Mouse (Mus musculus): ENCODE results near the gene Qrich2.

DNA sequence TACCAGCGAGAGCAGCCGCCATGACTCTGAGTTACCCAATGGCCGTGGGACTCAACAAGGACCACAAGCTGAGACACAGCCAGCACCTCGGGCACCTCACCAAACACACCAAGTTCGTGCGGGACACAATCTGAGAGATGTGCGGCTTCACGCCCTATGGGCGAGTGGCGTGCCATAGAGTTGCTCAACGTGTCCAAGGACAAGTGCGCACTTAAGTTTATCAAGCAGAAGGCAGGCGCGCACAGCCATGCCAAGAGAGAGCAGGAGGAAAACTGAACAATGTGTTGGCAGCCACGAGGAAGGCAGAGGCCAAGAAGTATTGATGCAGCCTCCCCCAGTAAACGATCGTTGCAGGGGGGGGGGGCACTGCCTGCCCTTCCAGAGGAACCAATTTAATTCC is 38.5 kb upstream of the Qrich2 start:
- no peak for TF ChIP-seq CTCF (IDR thresholded peaks at IDR 0.05; ENCODE audit: low read depth)
- no peak for TF ChIP-seq EP300 (optimal IDR thresholded peaks at IDR 0.05)

All from stomach, postnatal 0 days (tissue).